Mouse (Mus musculus) olfactory bulb, adult 2 months (tissue): ENCODE measurements around the gene Gm17727.

Experiments used
- CTCF ChIP-seq: fragments of 200-500 bp; IDR thresholded peaks from 2 replicates; pipeline ENCODE4 v1.5.1; 2012; ENCODE audit warnings: low read depth, mild to moderate bottlenecking, low read length, moderate library complexity; ENCODE audit not compliant: insufficient read depth
- POLR2A ChIP-seq: fragments of 200-500 bp; IDR thresholded peaks from 2 replicates; pipeline ENCODE4 v1.6.1; 2012; ENCODE audit warnings: mild to moderate bottlenecking, low read depth, low read length, moderate library complexity; ENCODE audit not compliant: insufficient read depth

DNA sequence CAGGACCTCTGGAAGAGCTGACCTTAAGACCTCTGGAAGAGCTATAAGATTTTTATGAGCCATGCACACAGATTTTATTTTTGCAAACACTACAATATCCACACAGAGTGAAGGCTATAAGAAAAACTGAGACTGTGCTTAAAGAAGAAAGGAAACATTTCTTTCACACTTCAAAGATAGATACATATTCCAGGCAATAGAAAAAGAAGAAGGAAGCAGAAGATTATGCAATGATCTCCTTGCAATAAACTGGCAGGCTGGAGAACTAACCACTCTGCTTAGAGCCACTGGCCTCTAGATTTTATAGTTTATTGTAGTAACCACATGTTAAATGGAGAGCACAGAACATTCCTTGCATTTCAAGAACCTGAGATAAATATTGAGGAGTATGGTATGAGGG lies 21.1 kb downstream of the Gm17727 start:
- TF ChIP-seq CTCF (no peak), POLR2A (no peak)
